Mouse (Mus musculus) ES-Bruce4 (cell line): ENCODE measurements at regions not wholly inside any gene's neighbourhood (a gene's known extent, or its start where the extent isn't known, plus 50 kb on each side); places are given as distances from the start of the nearest gene placed in this dataset.

Experiments
- CTCF ChIP-seq: IDR thresholded peaks from one replicate; pipeline ENCODE4 v1.8.1; 2011; ENCODE audit warnings: low read depth, low read length
- POLR2A ChIP-seq: IDR thresholded peaks from one replicate; pipeline ENCODE4 v1.8.1; 2011; ENCODE audit warnings: low read length; ENCODE audit not compliant: insufficient read depth

GRCm38 (mm10) chr13:35463850-35464249 lies 195.8 kb upstream of the Cdyl start:
- TF ChIP-seq CTCF (no peak), POLR2A (no peak)
